Mouse (Mus musculus): ENCODE measurements around the gene Coq8a.

DNA sequence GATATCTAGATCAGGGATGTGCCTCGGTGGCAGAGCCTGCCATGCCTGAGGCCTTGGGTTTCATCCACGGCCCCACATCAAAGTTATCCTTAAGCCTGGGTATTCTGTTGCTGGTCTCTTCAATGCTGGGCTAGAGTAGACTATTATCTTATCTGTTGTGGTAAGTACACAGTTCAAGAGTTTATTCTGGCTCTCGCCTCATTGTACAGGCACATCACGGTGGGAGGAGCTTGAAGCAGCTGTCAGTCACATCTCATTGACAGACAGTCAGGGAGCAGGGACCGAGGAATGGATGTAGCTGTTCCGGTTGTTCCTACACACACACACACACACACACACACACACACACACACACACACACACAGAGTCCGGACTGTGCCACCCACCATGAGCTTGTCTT is 48.5 kb upstream of the Coq8a start:
- TF ChIP-seq POLR2A (IDR thresholded peaks at IDR 0.05; ENCODE audit: low read depth, low read length) (no peak), CTCF (conservative IDR thresholded peaks at IDR 0.05; ENCODE audit: insufficient read depth, insufficient read length, low read depth, low read length) (no peak)
